Mouse (Mus musculus): ENCODE measurements around the gene Slc34a2.

Gene Slc34a2

DNA sequence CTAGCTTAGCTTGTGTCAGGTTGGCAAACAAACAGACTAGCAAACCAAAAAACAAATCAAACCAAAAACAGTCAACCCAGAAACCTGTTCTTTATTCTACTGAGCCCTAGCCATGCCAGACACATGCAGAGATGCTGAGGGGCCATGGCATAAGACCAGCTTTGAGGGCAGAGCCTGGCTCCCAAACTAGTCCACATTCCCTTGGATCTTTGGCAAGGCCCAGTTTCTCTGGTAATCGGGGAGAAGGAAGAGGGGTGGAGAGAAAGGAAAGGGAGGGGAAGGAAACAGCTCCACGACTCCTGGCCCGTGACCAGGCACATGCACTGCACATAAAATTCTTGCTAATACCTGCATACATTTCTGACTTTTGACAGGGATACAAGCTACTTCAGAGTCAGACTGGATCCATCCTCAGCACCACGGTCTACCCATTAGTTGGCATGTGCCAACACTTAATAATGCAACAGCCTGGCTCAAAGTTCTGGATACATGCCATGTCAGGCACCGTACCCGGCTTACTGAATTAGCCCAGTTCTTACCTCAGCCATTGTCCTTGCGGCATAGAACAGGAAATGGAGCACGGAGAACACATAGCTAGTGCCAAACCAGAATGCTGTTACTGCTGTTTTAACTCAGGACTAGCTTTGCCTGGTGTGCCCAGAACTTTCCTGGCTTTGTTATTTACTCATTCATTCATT, 12.5 kb upstream of the Slc34a2 start:
- no peak for DNase-seq (ENCODE audit: low spot score)

DNA sequence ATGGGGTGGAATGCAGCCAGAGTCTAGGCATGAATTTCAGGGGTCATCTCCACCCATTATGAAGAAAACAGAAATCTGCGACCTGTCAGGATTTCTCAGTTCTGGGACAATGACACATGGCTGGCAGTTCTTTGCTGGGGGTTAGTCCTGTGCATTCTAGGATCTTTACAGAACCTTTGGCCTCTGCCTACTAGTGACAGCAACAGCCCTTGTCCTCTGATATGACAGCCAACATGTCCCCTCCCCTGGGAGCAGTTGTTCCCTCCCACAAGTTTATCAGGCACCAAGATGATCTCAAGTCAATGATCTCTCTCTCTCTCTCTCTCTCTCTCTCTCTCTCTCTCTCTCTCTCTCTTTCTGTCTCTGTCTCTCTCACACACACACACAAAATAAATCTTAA, 6.5 kb upstream of the Slc34a2 start:
- DNase-seq (ENCODE audit: low spot score), result no peak

GRCm38 (mm10) chr5:53042034-53042748, 4.3 kb downstream of the Slc34a2 start:
- DNase-seq (ENCODE audit: low spot score), result no peak

DNA sequence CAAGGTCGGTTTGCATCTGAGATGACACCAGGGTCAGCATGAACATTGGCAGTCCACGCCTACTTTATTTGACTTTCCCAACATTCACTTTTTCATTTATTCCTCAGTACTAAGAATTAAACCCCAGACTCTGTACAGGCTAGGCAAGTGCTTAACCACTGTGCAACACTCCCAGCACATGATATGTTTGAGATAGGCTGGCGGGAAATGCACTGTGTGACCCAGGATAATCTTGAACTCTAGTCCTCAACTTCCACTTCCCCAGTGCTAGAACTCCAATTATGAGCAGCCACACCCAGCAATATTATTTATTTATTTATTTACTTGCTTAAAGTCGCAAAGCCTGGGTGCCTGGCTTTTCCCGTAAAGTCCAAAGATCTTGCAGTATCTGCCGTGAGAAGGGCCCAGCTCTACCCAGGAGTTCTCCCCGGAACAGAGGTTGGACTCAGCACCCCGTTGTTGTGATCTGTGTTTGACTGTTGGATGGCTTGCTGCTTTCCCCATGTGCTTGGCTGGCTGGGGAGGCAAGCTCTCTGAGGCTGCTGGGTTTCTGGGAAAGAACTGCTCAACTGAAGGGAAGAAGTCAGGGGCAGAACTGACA, 5.0 kb downstream of the Slc34a2 start:
- DNase-seq (ENCODE audit: low spot score), result no peak

DNA sequence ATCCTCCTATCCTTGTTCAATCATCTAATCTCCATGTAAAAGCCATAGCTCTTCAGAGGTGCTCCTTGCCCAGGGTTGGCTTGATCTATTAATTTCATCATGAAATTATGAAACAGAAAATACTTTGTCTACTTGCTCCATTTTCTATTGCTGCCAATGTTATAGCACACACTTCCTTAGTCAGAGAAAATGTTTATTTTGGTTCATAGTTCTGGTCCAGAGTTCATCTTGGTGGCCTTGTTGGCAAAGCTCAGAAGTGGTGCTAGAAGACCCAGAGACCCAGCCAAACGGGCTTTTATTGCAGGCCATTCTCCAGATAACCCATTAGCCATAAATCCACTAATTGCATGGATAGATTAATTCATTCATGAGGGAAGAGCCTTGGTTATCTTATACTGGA, 5.8 kb downstream of the Slc34a2 start:
- no peak for DNase-seq (ENCODE audit: low spot score)

DNA sequence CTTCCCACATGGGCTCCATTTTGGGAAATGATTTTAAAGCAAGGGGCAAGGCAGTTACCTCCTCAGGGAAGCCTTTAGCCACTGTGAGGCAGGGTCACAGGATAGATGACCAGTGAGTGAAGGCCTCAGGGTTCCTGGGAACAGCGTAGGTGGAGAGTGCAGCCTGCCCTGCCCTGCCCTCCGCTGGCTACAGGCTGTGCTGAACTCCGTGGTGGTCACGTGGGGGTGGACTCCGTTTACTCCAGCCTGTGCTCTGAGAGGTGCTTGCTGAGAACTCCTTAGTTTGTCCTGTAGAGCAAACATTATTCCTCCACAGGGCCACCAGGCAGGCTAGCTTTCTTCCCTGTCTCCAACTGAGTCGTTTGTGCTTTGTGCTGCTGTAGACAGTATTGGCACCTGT, 10.1 kb downstream of the Slc34a2 start:
- DNase-seq (ENCODE audit: low spot score), result no peak

DNA sequence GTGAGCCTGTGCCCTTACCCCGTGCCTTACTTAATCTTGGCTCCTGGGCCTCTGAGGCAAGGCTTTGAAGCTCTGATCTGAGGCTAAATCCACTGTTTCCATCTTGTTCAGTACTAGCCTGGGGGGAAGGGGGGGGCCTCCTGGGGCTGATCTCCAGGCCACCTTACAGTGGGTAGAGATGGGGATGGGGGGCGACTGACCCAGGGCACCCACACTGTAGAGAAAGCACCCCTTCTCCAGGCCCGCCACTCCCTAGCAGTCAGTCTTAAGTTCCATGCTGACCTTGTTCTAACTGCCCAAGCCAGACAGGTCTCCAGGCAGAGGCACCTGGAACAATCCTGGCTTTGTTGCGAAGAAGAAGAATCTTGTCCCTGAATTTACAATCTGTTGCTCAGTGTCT, 10.7 kb downstream of the Slc34a2 start:
- no peak for DNase-seq (ENCODE audit: low spot score)

DNA sequence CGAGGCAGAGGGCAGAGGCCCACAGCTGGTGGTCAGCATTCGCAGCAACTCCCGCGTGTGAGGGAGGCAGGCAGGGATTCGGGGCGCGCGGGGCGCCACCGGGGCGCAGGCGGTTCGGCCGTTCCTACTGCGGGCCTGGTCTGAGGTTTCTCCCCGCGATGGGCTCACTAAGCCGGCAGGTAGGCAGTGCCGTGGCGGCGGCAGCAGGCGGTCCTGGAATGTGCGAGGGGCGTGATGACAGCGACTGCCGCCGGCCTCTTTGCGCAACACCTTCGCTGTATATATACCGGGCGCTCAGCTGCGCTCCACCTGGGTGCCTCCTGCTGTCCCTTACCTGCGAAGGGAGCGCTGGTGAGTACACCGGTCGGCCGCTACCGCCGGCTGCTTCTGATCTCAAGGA, 11.2 kb downstream of the Slc34a2 start:
- no peak for DNase-seq (ENCODE audit: low spot score)

GRCm38 (mm10) chr5:53050963-53051362, 13.1 kb downstream of the Slc34a2 start:
- no peak for DNase-seq (ENCODE audit: low spot score)

DNA sequence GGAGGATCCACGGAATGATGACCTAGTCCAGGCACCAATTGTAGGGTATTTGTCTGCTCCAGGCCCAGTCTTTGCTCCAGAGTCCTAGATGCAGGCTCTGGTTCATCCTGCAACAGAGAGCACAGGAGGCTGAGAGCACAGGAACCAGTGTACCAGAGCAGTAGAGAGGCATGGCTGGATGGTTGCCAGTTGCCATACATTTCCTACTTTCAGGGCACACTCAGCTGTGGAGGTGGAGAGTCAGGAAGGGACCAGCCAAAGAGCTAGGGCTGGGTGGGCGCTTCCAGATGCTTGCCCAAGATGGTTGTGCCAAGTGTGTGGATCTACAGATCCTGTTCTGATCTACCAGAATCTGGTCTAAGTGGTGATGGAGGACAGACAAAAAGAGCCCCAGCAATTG, 15.4 kb downstream of the Slc34a2 start:
- no peak for DNase-seq (ENCODE audit: low spot score)

GRCm38 (mm10) chr5:53061532-53062130, 23.8 kb downstream of the Slc34a2 start:
- no peak for DNase-seq (ENCODE audit: low spot score)

DNA sequence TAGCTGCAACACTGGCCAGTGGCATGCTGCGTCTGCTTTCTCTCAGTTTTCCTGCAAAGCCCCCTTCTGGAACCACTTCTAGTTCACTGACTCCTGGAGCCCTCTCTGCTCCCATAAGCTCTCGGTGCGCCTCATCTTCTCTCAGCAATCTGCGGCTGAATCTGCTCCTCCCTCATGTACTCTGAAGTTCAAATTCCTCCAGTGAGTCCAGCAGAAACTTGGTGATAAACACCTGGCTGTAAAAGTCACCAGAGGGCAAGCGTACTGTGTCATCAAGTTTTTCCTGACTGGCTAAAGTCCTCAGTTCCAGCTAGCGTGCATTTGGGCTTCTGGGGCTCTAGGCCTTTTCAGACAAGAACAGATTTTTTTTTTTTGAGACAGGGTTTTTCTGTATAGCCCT, 36.7 kb downstream of the Slc34a2 start:
- DNase-seq (ENCODE audit: low spot score), result no peak

- no peak for DNase-seq (ENCODE audit: low spot score)
Measured at GRCm38 (mm10) chr5:53078453-53078852, 40.6 kb downstream of the Slc34a2 start.

DNA sequence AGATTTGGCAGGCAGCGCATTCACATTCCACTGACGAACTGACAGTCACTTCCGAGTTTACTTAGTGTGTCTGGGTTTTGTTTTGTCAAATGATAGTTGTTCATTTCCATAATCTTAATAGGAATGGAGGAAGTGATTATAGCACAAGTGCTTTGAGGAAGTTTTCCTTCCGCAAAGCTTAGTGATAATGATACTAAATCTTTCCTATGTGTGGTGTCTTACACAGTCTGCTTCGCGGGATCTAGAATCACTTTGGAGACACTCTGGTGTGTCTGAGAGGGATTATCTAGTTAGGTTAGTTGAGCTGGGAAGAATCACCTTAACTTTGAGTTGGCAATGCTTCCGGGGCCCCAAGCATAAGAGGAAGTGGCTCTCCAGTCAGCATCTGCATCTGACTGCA, 49.6 kb downstream of the Slc34a2 start:
- DNase-seq (ENCODE audit: low spot score), result no peak

- DNase-seq (ENCODE audit: low spot score), result no peak
Measured at GRCm38 (mm10) chr5:53091331-53091730, 53.5 kb downstream of the Slc34a2 start.

GRCm38 (mm10) chr5:53101848-53102473, 64.1 kb downstream of the Slc34a2 start:
- DNase-seq (ENCODE audit: low spot score), result no peak

GRCm38 (mm10) chr5:53104177-53104855, 66.4 kb downstream of the Slc34a2 start:
- no peak for DNase-seq (ENCODE audit: low spot score)

GRCm38 (mm10) chr5:53105716-53106115, 67.8 kb downstream of the Slc34a2 start:
- no peak for DNase-seq (ENCODE audit: low spot score)

DNA sequence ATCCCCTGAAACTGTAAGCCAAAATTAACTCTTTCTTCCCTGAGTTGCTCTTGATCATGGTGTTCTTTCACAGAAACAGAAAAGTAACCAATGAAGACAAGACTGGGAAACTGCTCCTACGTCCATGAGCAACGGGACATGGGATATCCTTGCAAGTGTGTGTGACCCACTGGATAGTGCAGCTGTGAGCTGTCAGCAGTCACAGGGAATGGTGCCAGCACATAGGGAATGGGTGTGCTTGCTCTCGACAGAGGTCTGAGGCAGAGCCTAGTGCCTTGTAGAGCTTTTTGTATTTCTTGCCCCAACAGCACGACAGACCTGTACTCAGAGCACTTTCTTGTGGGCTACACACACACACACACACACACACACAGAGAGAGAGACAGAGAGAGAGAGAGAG, 68.2 kb downstream of the Slc34a2 start:
- no peak for DNase-seq (ENCODE audit: low spot score)

- no peak for DNase-seq (ENCODE audit: low spot score)
Measured at GRCm38 (mm10) chr5:53106731-53107130, 68.8 kb downstream of the Slc34a2 start.

GRCm38 (mm10) chr5:53108026-53108425, 70.1 kb downstream of the Slc34a2 start:
- no peak for DNase-seq (ENCODE audit: low spot score)

GRCm38 (mm10) chr5:53108668-53109067, 70.8 kb downstream of the Slc34a2 start:
- no peak for DNase-seq (ENCODE audit: low spot score)
